Mouse (Mus musculus) A20 (cell line): ENCODE data around the gene Jmjd1c.
A peak's percentile ranks its signal among the peaks of the same experiment; 100 is the strongest.

ENCODE experiments used
- DNase-seq: peaks from one replicate; pipeline ENCODE4 v3.0.0-alpha.2; 2011; ENCODE audit warnings: low read depth, low spot score

The Jmjd1c gene

DNA sequence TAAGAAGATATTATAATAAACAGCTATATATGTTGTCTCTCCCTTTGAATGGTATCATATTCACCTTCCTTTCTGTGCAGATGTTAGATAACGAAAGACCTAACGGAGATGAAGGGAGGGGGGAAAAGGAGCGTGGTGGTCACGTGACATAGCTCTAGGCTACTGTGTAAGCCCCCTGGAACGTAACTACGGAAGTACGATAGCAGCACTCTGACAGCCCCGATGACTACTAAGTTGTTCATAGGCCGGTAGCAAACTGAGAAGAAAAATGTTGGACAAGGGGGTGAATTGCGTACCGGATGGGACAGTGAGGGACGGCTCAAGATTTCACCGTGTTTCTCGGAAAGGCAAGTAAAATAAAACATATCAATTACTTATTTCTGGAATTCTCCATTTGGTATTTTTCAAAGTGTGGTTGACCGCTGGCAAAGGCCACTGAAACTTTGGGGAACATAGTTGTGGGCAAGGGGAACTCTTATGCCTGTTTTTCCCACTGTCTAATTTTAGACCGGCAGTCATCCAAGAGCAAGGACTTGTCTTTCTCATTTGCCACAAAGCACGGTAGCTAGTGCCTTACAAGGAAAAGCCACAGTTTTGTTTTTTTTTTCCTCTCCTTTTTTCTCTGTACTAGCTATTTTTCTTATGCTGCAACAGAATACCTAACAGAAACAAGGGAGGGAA is 201.4 kb downstream of the Jmjd1c start:
- peak; percentile 94 for DNase-seq

DNA sequence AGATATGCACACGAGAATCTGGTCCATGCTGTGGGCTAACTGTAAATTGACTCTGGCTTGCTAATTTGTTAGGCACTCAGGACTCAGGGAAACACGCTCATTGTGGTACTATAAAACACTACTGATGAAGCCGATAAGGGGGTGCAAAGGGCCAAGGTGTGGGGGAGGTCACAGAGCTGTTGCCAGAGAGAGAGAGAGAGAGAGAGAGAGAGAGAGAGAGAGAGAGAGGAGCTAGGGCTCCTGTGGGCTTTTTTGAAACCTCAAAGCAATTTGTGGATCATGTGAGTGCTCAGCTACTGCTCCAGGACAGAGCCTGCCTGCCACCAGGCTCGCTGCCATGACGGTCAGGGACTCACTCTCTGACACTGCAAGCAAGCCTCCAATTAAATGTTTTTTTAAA is 202.9 kb downstream of the Jmjd1c start:
- no peak for DNase-seq

DNA sequence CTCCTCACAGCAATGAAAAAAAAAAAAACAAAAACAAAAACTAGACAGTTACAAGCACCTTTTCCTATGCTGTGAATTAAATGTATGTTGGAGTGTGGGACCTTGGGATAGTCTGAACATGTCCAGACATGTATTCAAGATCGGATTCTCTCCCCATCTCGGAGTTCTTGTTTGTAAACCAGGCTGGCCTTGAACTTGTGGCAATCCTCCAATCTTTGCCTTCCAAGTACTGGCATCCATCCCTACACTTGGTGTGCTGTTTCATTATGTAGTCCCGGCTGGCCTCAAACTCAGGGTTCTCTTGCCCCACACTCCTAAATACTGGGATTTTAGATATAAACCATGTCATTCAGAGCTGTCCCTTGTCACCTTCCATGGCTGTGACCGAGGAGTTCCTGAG is 203.4 kb downstream of the Jmjd1c start:
- DNase-seq, result no peak

DNA sequence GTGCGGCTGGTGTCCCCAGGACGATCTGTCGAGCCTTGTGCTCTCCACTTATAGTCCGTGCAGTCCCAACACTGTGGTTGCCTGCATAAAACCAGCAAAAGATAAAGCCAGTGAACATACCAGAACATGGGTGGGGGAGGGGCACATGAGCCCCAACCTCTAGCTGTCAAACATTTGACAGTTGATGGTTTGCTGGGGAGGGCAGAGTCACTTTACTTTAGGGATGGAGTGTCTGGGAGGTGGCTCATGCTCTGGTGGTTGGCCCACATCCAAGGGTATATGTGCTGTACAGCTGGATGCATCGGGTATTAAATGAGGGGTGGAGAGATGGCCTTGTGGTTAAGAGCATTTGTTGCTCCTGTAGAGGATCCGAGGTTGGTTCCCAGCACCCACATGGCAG is 205.1 kb downstream of the Jmjd1c start:
- DNase-seq, result no peak

DNA sequence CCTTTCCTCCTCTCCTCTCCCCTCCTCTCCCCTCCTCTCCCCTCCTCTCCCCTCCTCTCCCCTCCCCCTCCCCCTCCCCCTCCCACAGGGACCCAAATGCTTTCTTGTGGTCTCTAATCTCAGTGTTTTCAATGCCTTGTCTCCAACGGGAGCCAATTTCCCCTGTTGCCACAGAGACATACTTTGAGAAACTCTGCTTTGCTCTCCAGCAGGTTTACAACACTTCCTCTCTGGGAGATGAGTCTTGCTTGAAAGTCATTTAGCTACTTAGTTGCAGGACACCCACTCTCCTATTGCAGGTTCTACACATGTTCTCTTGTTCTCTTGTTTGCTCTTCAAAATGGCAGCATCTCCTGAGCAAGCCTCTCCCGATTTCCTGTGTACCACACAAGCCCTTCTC is 206.4 kb downstream of the Jmjd1c start:
- no peak for DNase-seq
